Mouse (Mus musculus) midbrain, postnatal 0 days (tissue): Measurements from ENCODE around the gene Gcnt2. TPM values are rescaled to one million over a fixed set of nuclear protein-coding genes. Genes with fewer than 3 reads are reported as not detected.

Experiments used
- ATAC-seq: fragments of 200-750 bp; cut with Nextera tagmentation; 2 replicates; pipeline ENCODE4 v1.8.0; 2017; ENCODE audit warnings: moderate number of reproducible peaks, mild to moderate bottlenecking, moderate TSS enrichment, moderate library complexity; ENCODE audit not compliant: low FRiP score
- DNase-seq: peaks from one replicate; pipeline ENCODE4 v3.0.0-alpha.2; 2015; ENCODE audit warnings: low spot score
- H3K27ac ChIP-seq: fragments of 300-500 bp; sonication (generic); 2 replicates; pipeline ENCODE4 v1.5.1; 2014; ENCODE audit warnings: low read depth, mild to moderate bottlenecking, low read length, mixed read lengths
- H3K27me3 ChIP-seq: fragments of 300-500 bp; sonication (generic); 2 replicates; pipeline ENCODE4 v1.6.1; 2014; ENCODE audit warnings: low read length, control low read depth, mixed read lengths; ENCODE audit not compliant: insufficient read depth
- H3K36me3 ChIP-seq: fragments of 300-500 bp; sonication (generic); 2 replicates; pipeline ENCODE4 v1.6.1; 2014; ENCODE audit warnings: low read length, control low read depth, mixed read lengths; ENCODE audit not compliant: insufficient read depth
- H3K4me1 ChIP-seq: fragments of 300-500 bp; sonication (generic); 2 replicates; pipeline ENCODE4 v1.6.1; 2014; ENCODE audit warnings: mild to moderate bottlenecking, control low read depth, antibody characterized with exemption, low read length, mixed read lengths; ENCODE audit not compliant: insufficient read depth
- H3K4me2 ChIP-seq: fragments of 300-500 bp; sonication (generic); 2 replicates; pipeline ENCODE4 v1.6.1; 2014; ENCODE audit warnings: low read depth, mild to moderate bottlenecking, low read length, mixed read lengths; ENCODE audit not compliant: poor library complexity, severe bottlenecking
- H3K4me3 ChIP-seq: fragments of 300-500 bp; sonication (generic); 2 replicates; pipeline ENCODE4 v1.5.1; 2014; ENCODE audit warnings: low read depth, mild to moderate bottlenecking, low read length, moderate library complexity
- H3K9ac ChIP-seq: fragments of 300-500 bp; sonication (generic); replicated peaks from 2 replicates; pipeline ENCODE4 v1.6.1; 2014; ENCODE audit warnings: mild to moderate bottlenecking, low read length, moderate library complexity, mixed read lengths; ENCODE audit not compliant: poor library complexity, severe bottlenecking
- H3K9me3 ChIP-seq: fragments of 300-500 bp; sonication (generic); 2 replicates; pipeline ENCODE4 v1.6.1; 2016; ENCODE audit warnings: low read length, control low read depth
- CTCF ChIP-seq: IDR thresholded peaks from 2 replicates; pipeline ENCODE4 v1.5.1; 2016; ENCODE audit warnings: antibody characterized with exemption, mild to moderate bottlenecking
- WGBS: fragments of 180-500 bp; shearing (Covaris S2); extraction: QIAGEN DNeasy Blood & Tissue Kit; methylation state at CpG from one replicate; pipeline ENCODE4 v1.1.7; 2014; 5-methylcytosine and 5-hydroxymethylcytosine counted together
- polyA plus RNA-seq: library from polyadenylated mRNA; unstranded; fragments of >200 nt; fragmentation: Nextera tagmentation; extraction: Ambion mirVana; gene quantifications from 2 replicates; pipeline ENCODE4 v1.2.1, GENCODE M21; 2015
- total RNA-seq: library from RNA; depleted of rRNA; stranded (reverse); fragments of >200 nt; gene quantifications from 2 replicates; pipeline ENCODE4 v1.2.3, GENCODE M21; 2014

Gene Gcnt2
- total and polyA plus RNA-seq, 2 experiments from 2014 or later = 2.4 to 10.2 TPM

DNA sequence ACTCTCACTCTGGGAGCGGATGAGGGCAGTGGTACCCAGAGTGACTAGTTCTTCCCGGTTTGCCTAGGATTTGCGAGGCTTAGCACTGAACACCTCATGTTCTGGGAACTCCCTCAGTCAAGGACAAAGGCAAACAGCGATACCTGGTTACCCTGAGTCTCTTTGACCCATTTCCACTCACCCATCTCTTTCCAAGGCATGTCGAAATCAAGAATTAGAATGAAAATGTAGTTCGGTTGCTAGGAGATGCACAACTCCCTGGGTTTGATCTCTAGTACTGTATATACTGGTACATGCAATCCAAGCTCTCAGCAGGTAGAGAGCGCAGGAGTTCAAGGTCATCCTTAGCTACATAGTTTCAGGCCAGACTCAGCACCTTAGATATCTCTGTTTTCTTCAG, 47.0 kb downstream of the Gcnt2 start:
- no peaks in the 10 kb centered on the region for H3K4me1 ChIP-seq
- H3K4me2 ChIP-seq = no peak overlapping the region
- H3K9ac ChIP-seq = no peak overlapping the region
- no peak for TF ChIP-seq CTCF
- H3K27ac ChIP-seq = no peak overlapping the region
- H3K36me3 ChIP-seq = no peaks in the 10 kb centered on the region
- ATAC-seq (no peak), DNase-seq (no peak)
- 84% methylated on average over 7 of the region's 7 CpGs for WGBS
- no peak overlapping the region for H3K4me3 ChIP-seq
- no peaks in the 10 kb centered on the region for H3K9me3 ChIP-seq
- H3K27me3 ChIP-seq = no peaks in the 10 kb centered on the region

DNA sequence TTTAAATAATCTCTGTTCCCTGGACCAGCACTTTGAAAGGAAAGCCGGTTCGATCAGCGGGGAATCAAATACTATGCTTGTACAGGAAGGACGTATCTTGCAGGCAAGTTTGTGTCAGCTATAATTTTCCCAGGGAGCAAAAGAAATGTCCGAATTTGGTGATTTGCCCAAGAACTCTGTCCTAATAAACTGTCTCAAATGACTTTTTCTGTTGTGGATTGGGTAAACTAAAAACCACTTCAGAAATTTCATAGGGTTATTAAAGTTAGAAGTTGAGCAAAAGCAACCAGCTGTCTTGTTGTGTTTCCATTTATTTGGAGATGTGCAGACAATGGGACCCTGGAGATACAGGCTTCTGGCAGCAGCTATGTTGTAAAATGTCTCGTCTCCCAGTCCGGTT, 47.7 kb downstream of the Gcnt2 start:
- Histone ChIP-seq H3K9me3 (no peaks in the 10 kb centered on the region), H3K27me3 (no peaks in the 10 kb centered on the region), H3K4me2 (no peak overlapping the region), H3K4me1 (no peaks in the 10 kb centered on the region), H3K4me3 (no peak overlapping the region), H3K36me3 (no peaks in the 10 kb centered on the region), H3K9ac (no peak overlapping the region), H3K27ac (no peak overlapping the region)
- no peak for DNase-seq
- ATAC-seq = no peak
- TF ChIP-seq CTCF = no peak
- 78% methylated on average over 7 of the region's 7 CpGs for WGBS

DNA sequence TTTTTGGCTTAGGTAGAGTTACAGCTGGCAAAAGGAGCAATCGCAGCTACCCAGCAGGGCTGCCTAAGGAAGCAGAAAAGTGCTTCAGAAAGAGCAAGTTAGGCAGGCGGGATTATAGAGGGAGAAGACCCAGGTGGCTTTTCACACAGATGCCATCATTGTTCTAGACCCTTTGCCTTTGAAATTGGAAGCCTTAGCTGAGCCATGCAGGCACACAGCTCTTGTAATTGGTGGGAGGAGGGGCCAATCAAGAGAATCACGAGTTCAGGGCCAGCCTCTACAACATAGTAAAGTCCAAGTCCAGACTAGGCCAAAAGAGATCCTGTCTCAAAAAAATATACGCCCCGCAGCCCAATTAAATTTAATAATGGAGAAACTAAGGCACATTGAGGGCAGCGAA, 48.5 kb downstream of the Gcnt2 start:
- Histone ChIP-seq H3K4me1 (no peaks in the 10 kb centered on the region), H3K9me3 (no peaks in the 10 kb centered on the region), H3K9ac (no peak overlapping the region), H3K27ac (no peak overlapping the region), H3K4me3 (no peak overlapping the region), H3K27me3 (no peaks in the 10 kb centered on the region), H3K4me2 (no peak overlapping the region), H3K36me3 (no peaks in the 10 kb centered on the region)
- ATAC-seq (no peak), DNase-seq (no peak)
- TF ChIP-seq CTCF = no peak
- 57% methylated on average over 6 of the region's 6 CpGs for WGBS

DNA sequence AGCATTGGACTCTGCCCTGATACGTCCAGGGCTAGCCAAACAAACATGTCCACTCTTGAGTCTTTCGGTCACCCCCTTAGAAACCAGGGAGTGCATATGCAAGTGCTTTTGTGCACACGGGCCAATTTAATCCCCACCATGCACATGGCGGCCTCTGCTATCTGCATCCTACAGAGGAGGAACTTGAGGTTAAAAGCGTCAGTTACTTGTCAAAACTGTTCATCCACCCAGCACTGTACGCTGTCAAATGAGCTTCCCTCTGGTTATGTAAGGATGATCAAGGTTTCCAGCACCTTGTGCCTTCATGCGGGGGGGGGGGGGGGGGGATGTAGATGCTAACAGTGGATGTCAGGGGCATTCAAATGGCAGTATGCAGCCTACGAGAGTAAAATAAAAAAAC, 49.5 kb downstream of the Gcnt2 start:
- H3K27ac ChIP-seq = no peak overlapping the region
- no peaks in the 10 kb centered on the region for H3K27me3 ChIP-seq
- no peak overlapping the region for H3K9ac ChIP-seq
- no peak overlapping the region for H3K4me2 ChIP-seq
- H3K4me3 ChIP-seq = no peak overlapping the region
- no peaks in the 10 kb centered on the region for H3K36me3 ChIP-seq
- no peaks in the 10 kb centered on the region for H3K4me1 ChIP-seq
- TF ChIP-seq CTCF = no peak
- no peaks in the 10 kb centered on the region for H3K9me3 ChIP-seq
- 91% methylated on average over 7 of the region's 8 CpGs for WGBS
- DNase-seq (no peak), ATAC-seq (no peak)

GRCm38 (mm10) chr13:40910047-40910446, 50.5 kb downstream of the Gcnt2 start:
- no peaks in the 10 kb centered on the region for H3K36me3 ChIP-seq
- DNase-seq (no peak), ATAC-seq (no peak)
- H3K27me3 ChIP-seq = no peaks in the 10 kb centered on the region
- no peak overlapping the region for H3K4me3 ChIP-seq
- no peak for TF ChIP-seq CTCF
- no peak overlapping the region for H3K9ac ChIP-seq
- no peaks in the 10 kb centered on the region for H3K9me3 ChIP-seq
- H3K27ac ChIP-seq = no peak overlapping the region
- H3K4me1 ChIP-seq = no peaks in the 10 kb centered on the region
- WGBS = 97% methylated on average over 6 of the region's 6 CpGs
- no peak overlapping the region for H3K4me2 ChIP-seq

GRCm38 (mm10) chr13:40911951-40912350, 52.4 kb downstream of the Gcnt2 start:
- no peak overlapping the region for H3K4me3 ChIP-seq
- no peak for DNase-seq
- no peaks in the 10 kb centered on the region for H3K27me3 ChIP-seq
- no peak overlapping the region for H3K27ac ChIP-seq
- no peak for TF ChIP-seq CTCF
- ATAC-seq = no peak
- no peaks in the 10 kb centered on the region for H3K4me1 ChIP-seq
- H3K36me3 ChIP-seq = no peaks in the 10 kb centered on the region
- H3K4me2 ChIP-seq = no peak overlapping the region
- H3K9me3 ChIP-seq = no peaks in the 10 kb centered on the region
- WGBS = 89% methylated on average over 6 of the region's 6 CpGs
- no peak overlapping the region for H3K9ac ChIP-seq
